Mouse (Mus musculus) liver, embryonic 13.5 days (tissue): ENCODE results near the gene Hist2h3c1. TPM values are rescaled to one million over a fixed set of nuclear protein-coding genes. Genes with fewer than 3 reads are reported as not detected.
"Not testable (repeated sequence)": the region's sequence is repeated elsewhere in the genome, so short reads cannot be mapped to it uniquely, and the experiment has no call there.

Experiments
- ATAC-seq: fragments of 200-750 bp; cut with Nextera tagmentation; 2 replicates; pipeline ENCODE4 v1.8.0; 2017; ENCODE audit warnings: low read depth, mild to moderate bottlenecking, moderate number of reproducible peaks, moderate library complexity
- DNase-seq: peaks from one replicate; pipeline ENCODE4 v3.0.0; 2022
- H3K27ac ChIP-seq: fragments of 300-500 bp; sonication (generic); 2 replicates; pipeline ENCODE4 v1.5.1; 2015; ENCODE audit warnings: moderate library complexity, mild to moderate bottlenecking, inconsistent platforms
- H3K27me3 ChIP-seq: fragments of 300-500 bp; sonication (generic); 2 replicates; pipeline ENCODE4 v1.6.1; 2015; ENCODE audit warnings: mild to moderate bottlenecking, inconsistent platforms
- H3K36me3 ChIP-seq: fragments of 300-500 bp; sonication (generic); 2 replicates; pipeline ENCODE4 v1.6.1; 2015; ENCODE audit warnings: mild to moderate bottlenecking, inconsistent platforms
- H3K4me1 ChIP-seq: fragments of 300-500 bp; sonication (generic); replicated peaks from 2 replicates; pipeline ENCODE4 v1.6.1; 2015; ENCODE audit warnings: inconsistent platforms
- H3K4me2 ChIP-seq: fragments of 300-500 bp; sonication (generic); 2 replicates; pipeline ENCODE4 v1.6.1; 2015; ENCODE audit warnings: inconsistent platforms, mild to moderate bottlenecking, moderate library complexity
- H3K4me3 ChIP-seq: fragments of 300-500 bp; sonication (generic); replicated peaks from 2 replicates; pipeline ENCODE4 v1.5.1; 2015; ENCODE audit warnings: mild to moderate bottlenecking, inconsistent platforms
- H3K9ac ChIP-seq: fragments of 300-500 bp; sonication (generic); 2 replicates; pipeline ENCODE4 v1.6.1; 2015; ENCODE audit warnings: mild to moderate bottlenecking, inconsistent platforms
- H3K9me3 ChIP-seq: fragments of 300-500 bp; sonication (generic); replicated peaks from 2 replicates; pipeline ENCODE4 v1.6.1; 2016; ENCODE audit warnings: inconsistent platforms
- WGBS: fragments of 180-500 bp; shearing (Covaris S2); methylation state at CpG from one replicate; pipeline ENCODE4 v1.1.7; 2015; ENCODE audit not compliant: insufficient replicate concordance; 5-methylcytosine and 5-hydroxymethylcytosine counted together
- polyA plus RNA-seq: library from polyadenylated mRNA; unstranded; fragments of >200 nt; fragmentation: Nextera tagmentation; extraction: Ambion mirVana; gene quantifications from 2 replicates; pipeline ENCODE4 v1.2.1, GENCODE M21; 2015

Gene Hist2h3c1
- polyA plus RNA-seq = 2.3 TPM in 2 replicates

- WGBS = no CpG with 5 or more reads among the region's 47 CpGs
- peak within 1 kb of the TSS; percentile 93 for H3K27ac ChIP-seq
- H3K9ac ChIP-seq = peak within 1 kb of the TSS; percentile 82
- DNase-seq, H3K9me3 ChIP-seq, H3K27me3 ChIP-seq, H3K36me3 ChIP-seq: not testable (repeated sequence)
- H3K4me2 ChIP-seq = peak within 1 kb of the TSS; percentile 69
- peak; percentile 83 for ATAC-seq
- peaks cover 72% of the 10 kb centered on the region for H3K4me1 ChIP-seq
- H3K4me3 ChIP-seq = peak within 1 kb of the TSS; percentile 63
Measured at GRCm38 (mm10) chr3:96246427-96246856, at the start of gene Hist2h3c1. TSS of gene Hist2h3c1 (plus strand) at chr3:96246685.

- WGBS = under 1% methylated on average over 50 of the region's 50 CpGs
Measured at GRCm38 (mm10) chr3:96197129-96197749, 49.2 kb upstream of the Hist2h3c1 start.

GRCm38 (mm10) chr3:96198181-96198580 lies 48.3 kb upstream of the Hist2h3c1 start:
- Histone ChIP-seq H3K4me1 (peaks cover 30% of the 10 kb centered on the region), H3K9me3 (peaks cover 4% of the 10 kb centered on the region), H3K4me2 (peak overlapping the region; percentile 99), H3K36me3 (peaks cover 6% of the 10 kb centered on the region; the same call in 1 of the 2 replicates), H3K4me3 (peak overlapping the region; percentile 74), H3K27me3 (peaks cover 6% of the 10 kb centered on the region; the same call in 1 of the 2 replicates), H3K9ac (peak overlapping the region; percentile 60), H3K27ac (peak overlapping the region; percentile 70)
- ATAC-seq (peak; percentile 30), DNase-seq (peak; percentile 29)
- under 1% methylated on average over 6 of the region's 6 CpGs for WGBS

More at GRCm38 (mm10) chr3:96197129-96197749, 49.2 kb upstream of the Hist2h3c1 start:
- ATAC-seq (peak; percentile 89), DNase-seq (peak; percentile 83)
- Histone ChIP-seq H3K36me3 (peaks cover 6% of the 10 kb centered on the region; the same call in 1 of the 2 replicates), H3K4me2 (peak overlapping the region; percentile 99), H3K9ac (peak overlapping the region; percentile 89), H3K4me1 (peaks cover 30% of the 10 kb centered on the region), H3K27me3 (peaks cover 11% of the 10 kb centered on the region; the same call in 1 of the 2 replicates), H3K27ac (peak overlapping the region; percentile 93), H3K4me3 (peak overlapping the region; percentile 74), H3K9me3 (peaks cover 4% of the 10 kb centered on the region)

DNA sequence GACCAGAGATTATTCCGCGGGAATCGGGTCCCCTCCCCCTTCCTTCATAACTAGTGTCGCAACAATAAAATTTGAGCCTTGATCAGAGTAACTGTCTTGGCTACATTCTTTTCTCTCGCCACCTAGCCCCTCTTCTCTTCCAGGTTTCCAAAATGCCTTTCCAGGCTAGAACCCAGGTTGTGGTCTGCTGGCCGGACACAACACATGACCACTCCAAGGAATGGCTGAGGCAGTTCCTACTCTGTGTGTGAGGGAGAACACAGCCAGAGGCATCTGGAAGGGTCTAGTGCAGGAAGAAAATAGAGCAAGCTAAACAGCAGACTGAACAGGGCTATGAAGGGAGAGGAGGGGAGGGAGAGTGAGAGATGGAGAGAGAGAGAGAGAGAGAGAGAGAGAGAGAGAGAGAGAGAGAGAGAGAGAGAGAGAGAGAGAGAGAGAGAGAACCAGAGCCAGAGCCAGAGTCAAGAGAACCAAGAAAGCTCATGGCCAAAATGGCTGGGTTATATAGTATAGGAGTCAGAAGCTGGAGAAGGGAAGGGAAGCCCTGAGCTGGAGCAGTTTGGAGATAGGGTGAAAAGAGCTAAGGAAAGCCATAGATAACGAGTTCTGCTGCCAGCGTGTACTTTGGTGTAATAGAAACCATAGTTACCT lies 47.8 kb upstream of the Hist2h3c1 start:
- not testable (repeated sequence) for H3K27me3 ChIP-seq, H3K27ac ChIP-seq, DNase-seq, H3K4me3 ChIP-seq, H3K9me3 ChIP-seq, ATAC-seq, H3K36me3 ChIP-seq
- 0 out of 2 replicates have a peak overlapping the region, but pooled peaks have one; percentile 33 for H3K9ac ChIP-seq
- H3K4me2 ChIP-seq = peak overlapping the region; percentile 38; the same call in 1 of the 2 replicates
- 15% methylated on average over 8 of the region's 8 CpGs for WGBS
- H3K4me1 ChIP-seq = peaks cover 30% of the 10 kb centered on the region

DNA sequence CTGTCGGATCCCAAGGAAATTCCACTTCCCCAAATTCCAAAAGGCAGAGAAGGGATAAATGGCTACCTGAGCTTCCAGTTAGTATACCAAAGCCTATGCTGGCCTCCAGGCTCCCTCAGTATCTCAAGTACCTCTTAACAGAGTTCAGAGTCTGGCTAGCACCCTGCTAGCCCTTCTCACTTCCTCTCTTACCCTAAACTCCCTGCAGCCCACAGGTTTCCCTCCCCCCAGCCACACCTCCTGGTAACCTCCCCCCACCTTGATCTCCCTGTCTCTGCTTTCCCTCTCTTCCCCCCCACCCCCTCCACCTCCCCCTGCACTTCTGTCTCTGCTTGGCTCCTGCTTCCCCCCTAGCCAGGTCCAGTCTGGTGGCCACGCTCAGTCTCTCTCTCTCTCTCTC lies 46.8 kb upstream of the Hist2h3c1 start:
- ATAC-seq (no peak), DNase-seq (no peak)
- H3K4me3 ChIP-seq = no peak overlapping the region
- peaks cover 30% of the 10 kb centered on the region for H3K4me1 ChIP-seq
- no peak overlapping the region for H3K4me2 ChIP-seq
- no peak overlapping the region for H3K27ac ChIP-seq
- H3K9ac ChIP-seq = no peak overlapping the region
- H3K27me3 ChIP-seq = no peaks in the 10 kb centered on the region
- H3K36me3 ChIP-seq = peaks cover 6% of the 10 kb centered on the region; the same call in 1 of the 2 replicates
- H3K9me3 ChIP-seq = peaks cover 4% of the 10 kb centered on the region
- 45% methylated on average over 2 of the region's 2 CpGs for WGBS

GRCm38 (mm10) chr3:96207819-96208218 lies 38.7 kb upstream of the Hist2h3c1 start:
- H3K36me3 ChIP-seq = no peaks in the 10 kb centered on the region
- ATAC-seq (no peak), DNase-seq (no peak)
- H3K9me3 ChIP-seq = no peaks in the 10 kb centered on the region
- H3K4me1 ChIP-seq = 0 out of 2 replicates have a peak, but pooled peaks cover 6% of the 10 kb centered on the region
- 0 out of 2 replicates have a peak, but pooled peaks cover 2% of the 10 kb centered on the region for H3K27me3 ChIP-seq
- H3K4me3 ChIP-seq = no peak overlapping the region
- no peak overlapping the region for H3K4me2 ChIP-seq
- H3K27ac ChIP-seq = no peak overlapping the region
- WGBS = 69% methylated on average over 3 of the region's 3 CpGs
- H3K9ac ChIP-seq = no peak overlapping the region

- no peak overlapping the region for H3K9ac ChIP-seq
- 0 out of 2 replicates have a peak, but pooled peaks cover 4% of the 10 kb centered on the region for H3K27me3 ChIP-seq
- no peak for DNase-seq
- peaks cover 6% of the 10 kb centered on the region; the same call in 1 of the 2 replicates for H3K4me1 ChIP-seq
- no peak overlapping the region for H3K4me2 ChIP-seq
- ATAC-seq = no peak
- H3K27ac ChIP-seq = no peak overlapping the region
- H3K36me3 ChIP-seq = no peaks in the 10 kb centered on the region
- no peak overlapping the region for H3K4me3 ChIP-seq
- WGBS = 27% methylated on average over 15 of the region's 15 CpGs
- no peaks in the 10 kb centered on the region for H3K9me3 ChIP-seq
Measured at GRCm38 (mm10) chr3:96209242-96209641, 37.2 kb upstream of the Hist2h3c1 start.

DNA sequence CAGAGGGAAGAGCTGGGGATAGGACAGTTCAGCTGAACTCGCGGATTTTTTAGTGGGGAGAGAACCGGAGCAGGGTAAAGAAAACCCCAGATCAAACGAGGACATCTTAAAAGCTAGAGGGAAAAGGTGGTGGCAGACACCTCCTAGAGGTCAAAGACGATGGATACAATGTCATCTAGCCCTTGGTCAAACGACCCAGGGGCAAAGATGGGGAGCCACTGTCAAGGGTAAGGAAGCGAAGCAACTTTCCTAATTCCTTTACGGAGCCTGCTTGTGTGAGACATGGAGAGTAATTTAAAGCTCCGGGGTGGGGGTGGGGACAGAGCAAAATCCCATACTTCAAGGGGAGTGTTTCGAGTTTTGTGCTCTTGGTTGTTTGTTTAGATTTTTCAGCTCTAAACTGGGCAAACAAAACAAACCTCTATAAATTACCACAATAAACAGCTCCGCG lies 27.3 kb upstream of the Hist2h3c1 start:
- peak overlapping the region; percentile 95 for H3K9ac ChIP-seq
- no peaks in the 10 kb centered on the region for H3K36me3 ChIP-seq
- DNase-seq = peak; percentile 27
- H3K4me2 ChIP-seq = peak overlapping the region; percentile 92
- ATAC-seq = no peak
- H3K4me3 ChIP-seq = peak overlapping the region; percentile 72
- peaks cover 53% of the 10 kb centered on the region for H3K4me1 ChIP-seq
- no peaks in the 10 kb centered on the region for H3K9me3 ChIP-seq
- peak overlapping the region; percentile 100 for H3K27ac ChIP-seq
- WGBS = under 1% methylated on average over 12 of the region's 12 CpGs
- H3K27me3 ChIP-seq = no peaks in the 10 kb centered on the region

DNA sequence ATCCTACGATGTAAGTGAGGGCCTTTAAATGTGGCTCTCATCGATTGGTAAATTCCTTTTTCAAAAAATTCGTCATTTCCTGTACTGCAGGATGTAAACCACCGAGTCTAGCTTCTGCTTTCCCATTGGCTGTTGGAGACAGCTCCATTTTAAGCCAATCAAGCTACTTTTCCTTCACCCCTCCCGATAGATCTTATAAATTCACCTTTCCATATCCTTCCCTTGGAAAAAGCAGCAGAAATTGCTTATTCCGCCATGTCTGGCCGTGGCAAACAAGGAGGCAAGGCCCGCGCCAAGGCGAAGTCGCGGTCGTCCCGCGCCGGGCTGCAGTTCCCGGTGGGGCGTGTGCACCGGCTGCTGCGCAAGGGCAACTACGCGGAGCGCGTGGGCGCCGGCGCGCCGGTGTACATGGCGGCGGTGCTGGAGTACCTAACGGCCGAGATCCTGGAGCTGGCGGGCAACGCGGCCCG lies 26.8 kb upstream of the Hist2h3c1 start, which contains the start of the genes Bola1 and Hist2h2ab:
TSS of gene Bola1 (minus strand) at position 49 of the 470 bp plus-strand sequence.
TSS of gene Hist2h2ab (plus strand) at position 205 of the 470 bp plus-strand sequence.
- Histone ChIP-seq H3K9me3 (no peaks in the 10 kb centered on the region), H3K27ac (peak within 1 kb of the TSS; percentile 100), H3K4me1 (peaks cover 58% of the 10 kb centered on the region), H3K9ac (peak within 1 kb of the TSS; percentile 95), H3K36me3 (no peaks in the 10 kb centered on the region), H3K27me3 (no peaks in the 10 kb centered on the region), H3K4me3 (peak within 1 kb of the TSS; percentile 72), H3K4me2 (peak within 1 kb of the TSS; percentile 92)
- peak; percentile 64 for ATAC-seq
- peak; percentile 75 for DNase-seq
- 0% methylated on average over 37 of the region's 37 CpGs for WGBS

DNA sequence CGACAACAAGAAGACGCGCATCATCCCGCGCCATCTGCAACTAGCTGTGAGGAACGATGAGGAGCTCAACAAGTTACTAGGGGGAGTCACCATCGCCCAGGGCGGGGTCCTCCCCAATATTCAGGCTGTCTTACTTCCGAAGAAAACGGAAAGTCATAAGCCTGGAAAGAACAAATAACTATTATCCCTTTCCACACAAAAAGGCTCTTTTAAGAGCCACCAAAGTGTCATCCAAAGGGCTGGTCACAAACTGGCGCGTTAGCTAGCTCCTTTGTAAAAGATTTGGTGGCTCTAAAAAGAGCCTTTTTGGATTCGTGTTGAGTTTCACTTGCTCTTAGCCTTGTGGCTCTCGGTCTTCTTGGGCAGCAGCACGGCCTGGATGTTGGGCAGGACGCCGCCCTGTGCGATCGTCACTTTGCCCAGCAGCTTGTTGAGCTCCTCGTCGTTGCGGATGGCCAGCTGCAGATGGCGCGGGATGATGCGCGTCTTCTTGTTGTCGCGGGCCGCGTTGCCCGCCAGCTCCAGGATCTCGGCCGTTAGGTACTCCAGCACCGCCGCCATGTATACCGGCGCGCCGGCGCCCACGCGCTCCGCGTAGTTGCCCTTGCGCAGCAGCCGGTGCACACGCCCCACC lies 26.2 kb upstream of the Hist2h3c1 start:
- ATAC-seq (peak; percentile 5; the same call in 1 of the 2 replicates), DNase-seq (peak; percentile 52)
- Histone ChIP-seq H3K9ac (peak overlapping the region; percentile 95), H3K4me1 (peaks cover 61% of the 10 kb centered on the region), H3K4me2 (peak overlapping the region; percentile 92), H3K4me3 (peak overlapping the region; percentile 72), H3K27ac (peak overlapping the region; percentile 100)
- not testable (repeated sequence) for H3K9me3 ChIP-seq, H3K27me3 ChIP-seq, H3K36me3 ChIP-seq
- under 1% methylated on average over 41 of the region's 47 CpGs for WGBS
